Mouse (Mus musculus) E14TG2a.4 (cell line): ENCODE measurements around the gene Zdhhc11.

Experiments
- CTCF ChIP-seq: conservative IDR thresholded peaks from 2 replicates; pipeline ENCODE4 v1.5.1; 2014; ENCODE audit warnings: low read length
- NANOG ChIP-seq: IDR thresholded peaks from 2 replicates; pipeline ENCODE4 v1.6.1; 2014; ENCODE audit warnings: borderline replicate concordance, low read length, mixed read lengths
- POU5F1 ChIP-seq: IDR thresholded peaks from 2 replicates; pipeline ENCODE4 v1.6.1; 2014; ENCODE audit warnings: low read length, borderline replicate concordance

- no peak for TF ChIP-seq CTCF
- no peak for TF ChIP-seq POU5F1
- TF ChIP-seq NANOG: no peak
These were observed 71.1 kb downstream of the Zdhhc11 start for GRCm38 (mm10) chr13:74034756-74035155.
